Mouse (Mus musculus): ENCODE data around the gene Inf2. TPM values are rescaled to one million over a fixed set of nuclear protein-coding genes. Genes with fewer than 3 reads are reported as not detected.

Inf2 gene
- polyA plus RNA-seq, 1 experiment from 2014 or later = 3.9 TPM

- no peak overlapping the region for H3K27ac ChIP-seq (replicated peaks)
- H3K9me3 ChIP-seq = no peaks in the 10 kb centered on the region
- H3K27me3 ChIP-seq = no peaks in the 10 kb centered on the region
- H3K4me1 ChIP-seq = peaks cover 6% of the 10 kb centered on the region
- no peak overlapping the region for H3K4me3 ChIP-seq
- WGBS = 79% methylated on average over 11 of the region's 11 CpGs
- no peaks in the 10 kb centered on the region for H3K36me3 ChIP-seq
- ATAC-seq (replicated peaks) = no peak
- no peak overlapping the region for H3K9ac ChIP-seq (replicated peaks)
- H3K4me2 ChIP-seq (replicated peaks) = no peak overlapping the region
Measured at GRCm38 (mm10) chr12:112632084-112632777, 43.6 kb downstream of the Inf2 start.

GRCm38 (mm10) chr12:112632907-112633306 is 44.3 kb downstream of the Inf2 start:
- H3K27me3 ChIP-seq = no peaks in the 10 kb centered on the region
- H3K9ac ChIP-seq (replicated peaks) = no peak overlapping the region
- H3K4me1 ChIP-seq = peaks cover 6% of the 10 kb centered on the region
- H3K4me2 ChIP-seq (replicated peaks) = no peak overlapping the region
- 89% methylated on average over 5 of the region's 5 CpGs for WGBS
- H3K36me3 ChIP-seq = no peaks in the 10 kb centered on the region
- no peak overlapping the region for H3K4me3 ChIP-seq
- no peak for ATAC-seq (replicated peaks)
- no peaks in the 10 kb centered on the region for H3K9me3 ChIP-seq
- no peak overlapping the region for H3K27ac ChIP-seq (replicated peaks)

- H3K4me1 ChIP-seq = peaks cover 6% of the 10 kb centered on the region
- no peak overlapping the region for H3K27ac ChIP-seq (replicated peaks)
- no peaks in the 10 kb centered on the region for H3K36me3 ChIP-seq
- no peak overlapping the region for H3K4me2 ChIP-seq (replicated peaks)
- no peak overlapping the region for H3K4me3 ChIP-seq
- no peaks in the 10 kb centered on the region for H3K27me3 ChIP-seq
- ATAC-seq (replicated peaks) = no peak
- 83% methylated on average over 9 of the region's 9 CpGs for WGBS
- no peak overlapping the region for H3K9ac ChIP-seq (replicated peaks)
- no peaks in the 10 kb centered on the region for H3K9me3 ChIP-seq
Measured at GRCm38 (mm10) chr12:112633686-112634085, 45.1 kb downstream of the Inf2 start.

- Histone ChIP-seq H3K27me3 (no peaks in the 10 kb centered on the region), H3K9me3 (no peaks in the 10 kb centered on the region), H3K4me3 (no peak overlapping the region), H3K9ac (replicated peaks) (no peak overlapping the region), H3K4me2 (replicated peaks) (no peak overlapping the region), H3K36me3 (no peaks in the 10 kb centered on the region), H3K4me1 (peaks cover 8% of the 10 kb centered on the region), H3K27ac (replicated peaks) (no peak overlapping the region)
- WGBS = 86% methylated on average over 10 of the region's 10 CpGs
- ATAC-seq (replicated peaks) = no peak
Measured at GRCm38 (mm10) chr12:112639526-112639925, 50.9 kb downstream of the Inf2 start.

- Histone ChIP-seq H3K27ac (replicated peaks) (no peak overlapping the region), H3K4me2 (replicated peaks) (no peak overlapping the region), H3K9me3 (no peaks in the 10 kb centered on the region), H3K4me3 (no peak overlapping the region), H3K9ac (replicated peaks) (no peak overlapping the region), H3K36me3 (peaks cover 5% of the 10 kb centered on the region; the same call in 1 of the 2 replicates), H3K27me3 (no peaks in the 10 kb centered on the region), H3K4me1 (peaks cover 27% of the 10 kb centered on the region)
- 86% methylated on average over 6 of the region's 6 CpGs for WGBS
- ATAC-seq (replicated peaks) = no peak
Measured at GRCm38 (mm10) chr12:112643126-112643525, 54.5 kb downstream of the Inf2 start.

GRCm38 (mm10) chr12:112644180-112644854 is 55.7 kb downstream of the Inf2 start, which contains the start of gene Siva1:
Siva1 (plus strand) TSS chr12:112644679.
- WGBS = under 1% methylated on average over 45 of the region's 46 CpGs

GRCm38 (mm10) chr12:112644855-112645506 is 56.4 kb downstream of the Inf2 start:
- H3K4me1 ChIP-seq = peaks cover 27% of the 10 kb centered on the region
- H3K4me2 ChIP-seq (replicated peaks) = peak overlapping the region; percentile 90
- peak overlapping the region; percentile 83 for H3K4me3 ChIP-seq
- no peaks in the 10 kb centered on the region for H3K9me3 ChIP-seq
- peaks cover 19% of the 10 kb centered on the region for H3K36me3 ChIP-seq
- no peak; the same call in 1 of the 2 replicates for ATAC-seq (replicated peaks)
- H3K9ac ChIP-seq (replicated peaks) = peak overlapping the region; percentile 79
- WGBS = under 1% methylated on average over 75 of the region's 75 CpGs
- no peaks in the 10 kb centered on the region for H3K27me3 ChIP-seq
- H3K27ac ChIP-seq (replicated peaks) = peak overlapping the region; percentile 83

More at GRCm38 (mm10) chr12:112644180-112644854, 55.7 kb downstream of the Inf2 start, which contains the start of gene Siva1:
- H3K27me3 ChIP-seq = no peaks in the 10 kb centered on the region
- peaks cover 16% of the 10 kb centered on the region for H3K36me3 ChIP-seq
- ATAC-seq (replicated peaks) = peak; percentile 95
- H3K4me2 ChIP-seq (replicated peaks) = peak within 1 kb of the TSS; percentile 90
- H3K4me3 ChIP-seq = peak within 1 kb of the TSS; percentile 83
- H3K4me1 ChIP-seq = peaks cover 27% of the 10 kb centered on the region
- peak within 1 kb of the TSS; percentile 83 for H3K27ac ChIP-seq (replicated peaks)
- peak within 1 kb of the TSS; percentile 79 for H3K9ac ChIP-seq (replicated peaks)
- H3K9me3 ChIP-seq = no peaks in the 10 kb centered on the region

GRCm38 (mm10) chr12:112646139-112646538 is 57.6 kb downstream of the Inf2 start:
- no peaks in the 10 kb centered on the region for H3K27me3 ChIP-seq
- H3K27ac ChIP-seq (replicated peaks) = no peak overlapping the region
- ATAC-seq (replicated peaks) = no peak
- WGBS = 46% methylated on average over 6 of the region's 6 CpGs
- H3K9me3 ChIP-seq = no peaks in the 10 kb centered on the region
- peak overlapping the region; percentile 90 for H3K4me2 ChIP-seq (replicated peaks)
- H3K9ac ChIP-seq (replicated peaks) = peak overlapping the region; percentile 79; the same call in 1 of the 2 replicates
- H3K4me3 ChIP-seq = peak overlapping the region; percentile 83
- H3K36me3 ChIP-seq = peaks cover 21% of the 10 kb centered on the region
- peaks cover 27% of the 10 kb centered on the region for H3K4me1 ChIP-seq

- Histone ChIP-seq H3K27ac (replicated peaks) (no peak overlapping the region), H3K36me3 (peaks cover 21% of the 10 kb centered on the region), H3K4me1 (peaks cover 27% of the 10 kb centered on the region), H3K9me3 (no peaks in the 10 kb centered on the region), H3K9ac (replicated peaks) (no peak overlapping the region), H3K4me2 (replicated peaks) (no peak overlapping the region), H3K27me3 (no peaks in the 10 kb centered on the region), H3K4me3 (no peak overlapping the region)
- WGBS = 93% methylated on average over 5 of the region's 5 CpGs
- ATAC-seq (replicated peaks) = no peak
Measured at GRCm38 (mm10) chr12:112648081-112648480, 59.5 kb downstream of the Inf2 start.

GRCm38 (mm10) chr12:112651778-112652439 is 63.3 kb downstream of the Inf2 start:
- WGBS = 78% methylated on average over 5 of the region's 5 CpGs
- Histone ChIP-seq H3K27ac (replicated peaks) (no peak overlapping the region), H3K9ac (replicated peaks) (no peak overlapping the region), H3K4me1 (peaks cover 4% of the 10 kb centered on the region), H3K4me2 (replicated peaks) (no peak overlapping the region), H3K9me3 (no peaks in the 10 kb centered on the region), H3K4me3 (no peak overlapping the region), H3K27me3 (no peaks in the 10 kb centered on the region), H3K36me3 (peaks cover 53% of the 10 kb centered on the region)
- no peak for ATAC-seq (replicated peaks)

- peak; percentile 59 for ATAC-seq (replicated peaks)
- Histone ChIP-seq H3K27me3 (no peaks in the 10 kb centered on the region), H3K9ac (replicated peaks) (no peak overlapping the region), H3K4me3 (no peak overlapping the region), H3K36me3 (peaks cover 59% of the 10 kb centered on the region), H3K9me3 (no peaks in the 10 kb centered on the region), H3K4me2 (replicated peaks) (no peak overlapping the region), H3K4me1 (peaks cover 3% of the 10 kb centered on the region), H3K27ac (replicated peaks) (no peak overlapping the region)
- WGBS = 54% methylated on average over 7 of the region's 7 CpGs
Measured at GRCm38 (mm10) chr12:112653157-112653824, 64.7 kb downstream of the Inf2 start.

All from forebrain, embryonic 15.5 days (tissue).